Mouse (Mus musculus): ENCODE measurements around the gene Slc30a4. TPM values are rescaled to one million over a fixed set of nuclear protein-coding genes. Genes with fewer than 3 reads are reported as not detected.

The Slc30a4 gene
- polyA plus RNA-seq, 1 experiment from 2014 or later: 9.6 TPM

- no peak for ATAC-seq (ENCODE audit: insufficient read depth, low FRiP score, low read depth)
- H3K9me3 ChIP-seq: no peaks in the 10 kb centered on the region
- no peak overlapping the region for H3K4me3 ChIP-seq (replicated peaks)
- no peak overlapping the region for H3K9ac ChIP-seq
- no peak overlapping the region for H3K4me2 ChIP-seq
- no peak overlapping the region for H3K27ac ChIP-seq
- H3K4me1 ChIP-seq: no peaks in the 10 kb centered on the region
- H3K27me3 ChIP-seq (replicated peaks): no peaks in the 10 kb centered on the region
- H3K36me3 ChIP-seq: no peaks in the 10 kb centered on the region
- WGBS: 61% methylated on average over 5 of the region's 5 CpGs
Measured at GRCm38 (mm10) chr2:122671714-122672113, 30.7 kb downstream of the Slc30a4 start.

- WGBS: 17% methylated on average over 5 of the region's 5 CpGs
- H3K27me3 ChIP-seq (replicated peaks): no peaks in the 10 kb centered on the region
- no peak for ATAC-seq (ENCODE audit: insufficient read depth, low FRiP score, low read depth)
- no peak overlapping the region for H3K4me2 ChIP-seq
- no peaks in the 10 kb centered on the region for H3K4me1 ChIP-seq
- no peak overlapping the region for H3K4me3 ChIP-seq (replicated peaks)
- H3K9ac ChIP-seq: no peak overlapping the region
- H3K36me3 ChIP-seq: no peaks in the 10 kb centered on the region
- H3K27ac ChIP-seq: no peak overlapping the region
- H3K9me3 ChIP-seq: no peaks in the 10 kb centered on the region
Measured at GRCm38 (mm10) chr2:122667856-122668255, 34.6 kb downstream of the Slc30a4 start.

GRCm38 (mm10) chr2:122665973-122666875 is 36.2 kb downstream of the Slc30a4 start:
- H3K9me3 ChIP-seq: no peaks in the 10 kb centered on the region
- no peak; the same call in 1 of the 2 replicates for ATAC-seq (ENCODE audit: insufficient read depth, low FRiP score, low read depth)

GRCm38 (mm10) chr2:122665253-122665972 is 37.0 kb downstream of the Slc30a4 start:
- H3K9me3 ChIP-seq: no peaks in the 10 kb centered on the region
- H3K9ac ChIP-seq: no peak overlapping the region
- no peaks in the 10 kb centered on the region for H3K36me3 ChIP-seq
- no peak overlapping the region for H3K4me3 ChIP-seq (replicated peaks)
- 47% methylated on average over 6 of the region's 6 CpGs for WGBS
- H3K4me2 ChIP-seq: no peak overlapping the region
- H3K27me3 ChIP-seq (replicated peaks): no peaks in the 10 kb centered on the region
- H3K27ac ChIP-seq: no peak overlapping the region
- no peak for ATAC-seq (ENCODE audit: insufficient read depth, low FRiP score, low read depth)
- no peaks in the 10 kb centered on the region for H3K4me1 ChIP-seq

More at GRCm38 (mm10) chr2:122665973-122666875, 36.2 kb downstream of the Slc30a4 start:
- Histone ChIP-seq H3K4me3 (replicated peaks) (no peak overlapping the region), H3K4me1 (no peaks in the 10 kb centered on the region), H3K27ac (no peak overlapping the region), H3K4me2 (no peak overlapping the region), H3K27me3 (replicated peaks) (no peaks in the 10 kb centered on the region), H3K9ac (no peak overlapping the region), H3K36me3 (no peaks in the 10 kb centered on the region)
- 35% methylated on average over 12 of the region's 12 CpGs for WGBS

GRCm38 (mm10) chr2:122659825-122660224 is 42.6 kb downstream of the Slc30a4 start:
- Histone ChIP-seq H3K4me2 (no peak overlapping the region), H3K9ac (no peak overlapping the region), H3K36me3 (no peaks in the 10 kb centered on the region), H3K27me3 (replicated peaks) (no peaks in the 10 kb centered on the region), H3K27ac (no peak overlapping the region), H3K4me3 (replicated peaks) (no peak overlapping the region), H3K4me1 (peaks cover 10% of the 10 kb centered on the region; the same call in 1 of the 2 replicates), H3K9me3 (no peaks in the 10 kb centered on the region)
- 74% methylated on average over 7 of the region's 7 CpGs for WGBS
- ATAC-seq (ENCODE audit: insufficient read depth, low FRiP score, low read depth): no peak

- Histone ChIP-seq H3K4me1 (peaks cover 10% of the 10 kb centered on the region; the same call in 1 of the 2 replicates), H3K9ac (no peak overlapping the region), H3K4me3 (replicated peaks) (no peak overlapping the region), H3K4me2 (no peak overlapping the region), H3K36me3 (no peaks in the 10 kb centered on the region), H3K9me3 (no peaks in the 10 kb centered on the region), H3K27me3 (replicated peaks) (no peaks in the 10 kb centered on the region), H3K27ac (peak overlapping the region; percentile 84)
- peak; percentile 82 for ATAC-seq (ENCODE audit: insufficient read depth, low FRiP score, low read depth)
- WGBS: 76% methylated on average over 11 of the region's 11 CpGs
Measured at GRCm38 (mm10) chr2:122657707-122658524, 44.5 kb downstream of the Slc30a4 start.

GRCm38 (mm10) chr2:122656767-122657166 is 45.7 kb downstream of the Slc30a4 start:
- Histone ChIP-seq H3K27me3 (replicated peaks) (no peaks in the 10 kb centered on the region), H3K27ac (peak overlapping the region; percentile 84; the same call in 1 of the 2 replicates), H3K4me3 (replicated peaks) (no peak overlapping the region), H3K4me1 (peaks cover 10% of the 10 kb centered on the region; the same call in 1 of the 2 replicates), H3K9me3 (no peaks in the 10 kb centered on the region), H3K9ac (no peak overlapping the region), H3K4me2 (no peak overlapping the region), H3K36me3 (no peaks in the 10 kb centered on the region)
- WGBS: 49% methylated on average over 9 of the region's 9 CpGs
- ATAC-seq (ENCODE audit: insufficient read depth, low FRiP score, low read depth): no peak

GRCm38 (mm10) chr2:122656052-122656451 is 46.4 kb downstream of the Slc30a4 start:
- ATAC-seq (ENCODE audit: insufficient read depth, low FRiP score, low read depth): no peak
- Histone ChIP-seq H3K36me3 (no peaks in the 10 kb centered on the region), H3K4me1 (peaks cover 10% of the 10 kb centered on the region; the same call in 1 of the 2 replicates), H3K27ac (no peak overlapping the region), H3K4me3 (replicated peaks) (no peak overlapping the region), H3K4me2 (no peak overlapping the region), H3K9ac (no peak overlapping the region), H3K27me3 (replicated peaks) (no peaks in the 10 kb centered on the region), H3K9me3 (no peaks in the 10 kb centered on the region)
- 43% methylated on average over 2 of the region's 2 CpGs for WGBS

- H3K4me2 ChIP-seq: no peak overlapping the region
- H3K9ac ChIP-seq: no peak overlapping the region
- H3K4me3 ChIP-seq (replicated peaks): no peak overlapping the region
- peaks cover 10% of the 10 kb centered on the region; the same call in 1 of the 2 replicates for H3K4me1 ChIP-seq
- H3K27me3 ChIP-seq (replicated peaks): no peaks in the 10 kb centered on the region
- WGBS: 43% methylated on average over 17 of the region's 17 CpGs
- no peak; the same call in 1 of the 2 replicates for ATAC-seq (ENCODE audit: insufficient read depth, low FRiP score, low read depth)
- H3K27ac ChIP-seq: no peak overlapping the region
- no peaks in the 10 kb centered on the region for H3K9me3 ChIP-seq
- no peaks in the 10 kb centered on the region for H3K36me3 ChIP-seq
Measured at GRCm38 (mm10) chr2:122652096-122653084, 50.1 kb downstream of the Slc30a4 start.

- Histone ChIP-seq H3K36me3 (no peaks in the 10 kb centered on the region), H3K9me3 (no peaks in the 10 kb centered on the region), H3K4me2 (no peak overlapping the region), H3K27me3 (replicated peaks) (0 out of 2 replicates have a peak, but pooled peaks cover 3% of the 10 kb centered on the region), H3K27ac (no peak overlapping the region), H3K4me3 (replicated peaks) (no peak overlapping the region), H3K4me1 (0 out of 2 replicates have a peak, but pooled peaks cover 4% of the 10 kb centered on the region), H3K9ac (no peak overlapping the region)
- ATAC-seq (ENCODE audit: insufficient read depth, low FRiP score, low read depth): no peak
- WGBS: 29% methylated on average over 5 of the region's 5 CpGs
Measured at GRCm38 (mm10) chr2:122638673-122639072, 63.8 kb downstream of the Slc30a4 start.
